Mouse (Mus musculus) bone marrow macrophage, adult 2 months (primary cell): ENCODE data around the gene Gm11939.

Source experiments
- CTCF ChIP-seq: IDR thresholded peaks from 2 replicates; pipeline ENCODE4 v1.5.1; 2012; ENCODE audit warnings: low read depth, mild to moderate bottlenecking, low read length, moderate library complexity
- POLR2A ChIP-seq: IDR thresholded peaks from 2 replicates; pipeline ENCODE4 v1.6.1; 2012; ENCODE audit warnings: mild to moderate bottlenecking, low read depth, low read length, borderline replicate concordance

GRCm38 (mm10) chr11:99521288-99521860 lies 37.9 kb downstream of the Gm11939 start, which contains the start of gene Krt39:
- TF ChIP-seq CTCF (no peak), POLR2A (no peak)
